Mouse (Mus musculus) Patski (cell line): ENCODE measurements around the gene Fkbp14. TPM values are rescaled to one million over a fixed set of nuclear protein-coding genes. Genes with fewer than 3 reads are reported as not detected.

Source experiments
- ATAC-seq: fragments of 100-300 bp; one replicate; pipeline ENCODE4 v1.8.0; 2021
- CTCF ChIA-PET: fragments of 350-600 bp; sonication (Branson Sonifier 250); formaldehyde crosslinking; loops from one replicate; lab custom pipeline; 2022; ENCODE audit warnings: inconsistent platforms; lab: Charles Lee
- POLR2A ChIA-PET: fragments of 350-600 bp; sonication (Branson Sonifier 250); formaldehyde crosslinking; loops from one replicate; lab custom pipeline; 2022; ENCODE audit warnings: antibody characterized with exemption, inconsistent platforms; lab: Charles Lee
- DNase-seq: peaks from one replicate; pipeline ENCODE4 v3.0.0-alpha.2; 2011; ENCODE audit warnings: low read depth, low spot score
- H3K27me3 ChIP-seq: fragments of 371-371 bp; one replicate; pipeline ENCODE4 v1.5.1; 2021
- CTCF ChIP-seq: fragments of 100-300 bp; IDR thresholded peaks from one replicate; pipeline ENCODE4 v1.5.1; 2021
- in situ Hi-C: fragments of 300-500 bp; cut with MboI; formaldehyde crosslinking; loops from 3 replicates; pipeline ENCODE4 v1.11.1; 2018; ENCODE audit warnings: low pct_unique_long_range_greater_than_20kb, mixed read lengths
- polyA plus RNA-seq: library from polyadenylated mRNA; unstranded; gene quantifications from one replicate; pipeline ENCODE4 v1.2.3, GENCODE M21; 2021

The Fkbp14 gene
- polyA plus RNA-seq, 1 experiment from 2014 or later: 21.6 TPM

DNA sequence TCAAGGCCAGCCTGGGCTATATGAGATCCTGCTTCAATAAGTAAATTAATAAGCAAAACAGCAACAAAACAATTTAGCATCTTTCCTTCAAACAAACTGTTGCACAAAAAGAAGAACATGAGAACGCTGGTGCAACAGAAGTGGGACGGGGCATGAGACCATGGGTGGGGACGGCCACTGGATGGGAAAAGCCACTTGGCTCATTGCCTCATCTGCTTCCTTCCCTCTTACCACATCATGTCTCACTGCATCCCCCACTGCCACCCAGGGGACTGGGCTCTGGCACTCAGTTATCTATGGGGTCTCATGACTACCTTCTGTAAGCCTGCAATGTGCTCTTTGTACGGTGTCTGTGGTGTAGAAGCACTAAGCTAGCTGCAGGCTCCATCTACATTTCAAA is 61.6 kb downstream of the Fkbp14 start:
- DNase-seq: no peak
- ATAC-seq: no peak
- in situ Hi-C loops: no loop called here
- H3K27me3 ChIP-seq: no peaks in the 10 kb centered on the region
- ChIA-PET POLR2A (no interaction called here), CTCF (interaction anchor here (1.5 kb wide), 1 partner anchor 9 kb away, joined by 3 read pairs; no protein-coding TSS in a partner anchor)
- TF ChIP-seq CTCF: no peak

GRCm38 (mm10) chr6:54531048-54531481 is 66.0 kb downstream of the Fkbp14 start:
- ChIA-PET CTCF (no interaction called here), POLR2A (no interaction called here)
- ATAC-seq (no peak), DNase-seq (no peak)
- in situ Hi-C loops: no loop called here
- peaks cover 5% of the 10 kb centered on the region for H3K27me3 ChIP-seq
- TF ChIP-seq CTCF: no peak

- CTCF ChIA-PET: interaction anchor here (0.9 kb wide), 1 partner anchor 23 kb away, joined by 3 read pairs; no protein-coding TSS in a partner anchor
- ATAC-seq (no peak), DNase-seq (no peak)
- in situ Hi-C loops: no loop called here
- POLR2A ChIA-PET: no interaction called here
- TF ChIP-seq CTCF: no peak
- peaks cover 12% of the 10 kb centered on the region for H3K27me3 ChIP-seq
Observed at GRCm38 (mm10) chr6:54530182-54530581, 66.9 kb downstream of the Fkbp14 start.

DNA sequence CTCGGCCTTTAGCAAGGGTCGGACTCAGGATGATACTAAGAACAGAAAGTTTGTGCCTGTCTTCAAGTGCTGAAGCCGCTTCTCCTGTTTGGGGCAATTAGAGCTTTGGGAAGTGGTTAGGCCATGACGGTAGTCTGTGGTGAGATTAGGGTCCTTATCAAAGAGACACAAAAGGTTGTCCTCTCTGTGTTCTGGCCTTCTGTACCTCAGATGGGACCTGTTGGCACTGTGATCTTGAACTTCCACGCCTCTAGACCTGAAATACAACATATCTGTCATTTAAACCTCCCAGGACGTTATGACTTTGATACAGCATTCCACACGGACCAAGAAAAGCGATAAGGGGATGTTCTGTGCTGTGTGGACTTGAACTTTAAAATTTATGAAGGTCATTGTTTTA is 68.4 kb downstream of the Fkbp14 start:
- ChIA-PET CTCF (interaction anchor here (0.8 kb wide), 1 partner anchor 100 kb away, joined by 3 read pairs; no protein-coding TSS in a partner anchor), POLR2A (no interaction called here)
- peaks cover 16% of the 10 kb centered on the region for H3K27me3 ChIP-seq
- TF ChIP-seq CTCF: no peak
- in situ Hi-C loops: no loop called here
- DNase-seq (no peak), ATAC-seq (no peak)

Other genes with a start within 250 kb of the Fkbp14 start
- 4.5 TPM for gene Wipf3, start 167.7 kb downstream of the Fkbp14 start, polyA plus RNA-seq
- gene Scrn1, start 30.8 kb downstream of the Fkbp14 start, polyA plus RNA-seq: 5.2 TPM
- 9.6 TPM for gene Plekha8, start 2.2 kb downstream of the Fkbp14 start, polyA plus RNA-seq
- 3.6 TPM for gene Mturn, start 84.3 kb upstream of the Fkbp14 start, polyA plus RNA-seq
- 17.4 TPM for gene Znrf2, start 219.6 kb upstream of the Fkbp14 start, polyA plus RNA-seq